Mouse (Mus musculus) urinary bladder, postnatal 36 days (tissue): ENCODE measurements at regions not wholly inside any gene's neighbourhood (a gene's known extent, or its start where the extent isn't known, plus 50 kb on each side); places are given as distances from the start of the nearest gene placed in this dataset.

Experiments used
- DNase-seq, 2 experiments: peaks; one replicate each; pipeline ENCODE4 v3.0.0; 2022; ENCODE audit warnings: low spot score in 2 of 2, mixed read lengths in 1 of 2

DNA sequence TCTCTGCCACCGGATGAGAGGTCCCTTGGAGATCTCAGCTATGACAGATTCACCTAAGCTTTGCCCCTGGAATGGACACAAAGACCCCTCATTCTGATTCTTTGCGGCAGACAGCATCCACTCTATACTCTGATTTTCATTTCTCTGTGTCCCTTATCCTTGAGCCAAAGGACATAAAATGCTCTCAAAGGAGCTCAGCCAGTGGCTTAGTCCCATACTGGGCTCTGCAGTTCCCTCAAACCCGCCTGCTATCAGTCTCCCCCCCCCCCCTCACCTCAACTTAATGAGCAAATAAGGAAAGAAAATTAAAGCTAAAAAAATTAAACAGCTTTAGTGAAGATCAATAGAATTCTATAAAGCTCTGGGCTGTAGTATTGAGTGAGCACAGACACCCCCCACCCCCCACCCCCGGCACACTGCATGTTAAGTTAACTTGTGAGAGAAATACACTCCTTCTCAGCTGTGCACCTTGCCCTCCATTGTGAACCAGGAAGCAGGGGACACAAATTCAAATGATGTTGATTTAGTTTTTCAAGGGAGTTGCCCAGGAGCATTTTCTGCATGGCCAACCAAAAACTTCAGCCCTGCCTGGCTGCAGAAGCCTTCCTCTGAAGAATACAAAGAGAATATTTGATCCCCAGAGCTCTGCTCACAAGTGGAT is 452.9 kb downstream of the Bnc2 start:
- no peak for DNase-seq

DNA sequence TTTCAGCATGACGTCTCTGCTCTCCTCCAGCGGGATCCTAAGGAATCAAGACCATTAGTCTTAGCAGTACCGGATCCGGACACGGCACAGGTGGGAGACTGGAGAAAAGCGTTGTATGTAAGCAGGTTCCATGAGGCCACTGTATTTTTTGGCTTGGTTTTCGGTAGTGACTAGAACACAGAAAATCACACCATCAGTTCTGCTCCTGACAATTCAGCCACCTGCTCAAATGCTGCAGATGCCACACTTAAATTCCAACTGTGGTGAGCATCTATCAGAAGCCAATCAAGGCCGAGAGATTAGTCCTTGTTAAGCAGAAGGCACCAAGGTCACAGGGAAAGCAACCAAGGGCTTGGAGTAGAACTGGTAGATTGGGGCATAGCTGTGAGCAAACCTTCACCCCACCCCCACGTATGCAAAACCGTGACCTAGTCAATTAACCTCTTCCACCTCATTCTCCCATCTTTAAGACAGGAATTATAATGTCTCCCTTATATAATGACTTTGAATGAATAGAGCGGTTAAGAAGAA is 452.2 kb downstream of the Bnc2 start:
- no peak for DNase-seq

DNA sequence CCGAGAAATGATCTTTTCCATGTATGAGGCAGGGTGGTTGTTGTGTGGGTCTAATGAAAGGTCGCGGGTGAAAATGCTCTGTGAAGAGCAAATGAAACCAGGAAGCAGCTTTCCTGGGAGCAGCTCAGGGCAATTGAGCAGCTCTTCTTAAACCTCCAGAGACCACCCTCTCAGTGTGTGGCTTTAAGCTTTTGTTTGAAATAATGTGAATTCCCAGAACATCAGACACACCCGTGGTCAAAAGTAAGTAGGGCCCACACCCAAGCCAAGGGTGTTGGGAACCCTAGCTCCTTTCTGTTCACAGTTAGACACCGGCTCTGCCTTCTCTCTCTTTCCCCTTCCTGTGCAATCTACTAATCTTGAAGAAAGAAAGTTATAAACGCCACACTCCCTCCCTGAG is 450.5 kb downstream of the Bnc2 start:
- no peak for DNase-seq
